Mouse (Mus musculus): ENCODE data around the gene Gm17654. TPM values are rescaled to one million over a fixed set of nuclear protein-coding genes. Genes with fewer than 3 reads are reported as not detected.

The Gm17654 gene
- polyA plus RNA-seq, 1 experiment from 2014 or later = not detected

Other genes starting within 250 kb of the Gm17654 start
- gene 1700001F09Rik, start 231.3 kb downstream of the Gm17654 start, polyA plus RNA-seq (2015; fragmentation: Nextera tagmentation; extraction: Ambion mirVana) = not detected in 2 replicates
- not detected in 2 replicates for gene Gm8138, start 162.8 kb downstream of the Gm17654 start, polyA plus RNA-seq (2015; fragmentation: Nextera tagmentation; extraction: Ambion mirVana)
- not detected in 2 replicates for gene Gm5799, start 35.6 kb downstream of the Gm17654 start, polyA plus RNA-seq (2015; fragmentation: Nextera tagmentation; extraction: Ambion mirVana)
- gene Gm10375, start 28.9 kb upstream of the Gm17654 start, polyA plus RNA-seq (2015; fragmentation: Nextera tagmentation; extraction: Ambion mirVana) = not detected in 2 replicates
- gene Gm8165, start 98.1 kb upstream of the Gm17654 start, polyA plus RNA-seq (2015; fragmentation: Nextera tagmentation; extraction: Ambion mirVana) = not detected in 2 replicates
- 0.73 and 1.0 TPM in 2 replicates for gene Gm7324, start 118.7 kb upstream of the Gm17654 start, polyA plus RNA-seq (2015; fragmentation: Nextera tagmentation; extraction: Ambion mirVana)
- not detected in 2 replicates for gene Gm16506, start 148.3 kb upstream of the Gm17654 start, polyA plus RNA-seq (2015; fragmentation: Nextera tagmentation; extraction: Ambion mirVana)
- not detected in 2 replicates for gene Gm6526, start 168.7 kb upstream of the Gm17654 start, polyA plus RNA-seq (2015; fragmentation: Nextera tagmentation; extraction: Ambion mirVana)
- gene Gm8180, start 205.6 kb upstream of the Gm17654 start, polyA plus RNA-seq (2015; fragmentation: Nextera tagmentation; extraction: Ambion mirVana) = not detected in 2 replicates